Mouse (Mus musculus) inflammation-experienced regulatory T-cells, adult 6 months (primary cell): ENCODE measurements at regions not wholly inside any gene's neighbourhood (a gene's known extent, or its start where the extent isn't known, plus 50 kb on each side); places are given as distances from the start of the nearest gene placed in this dataset.

ENCODE experiments used
- ATAC-seq: one replicate; pipeline ENCODE4 v1.8.0; 2017

- no peak for ATAC-seq
Observed at GRCm38 (mm10) chr16:30006826-30007225, 57.4 kb upstream of the Hes1 start.

GRCm38 (mm10) chr16:30008451-30009357, 55.5 kb upstream of the Hes1 start:
- ATAC-seq = no peak

- ATAC-seq = no peak
Observed at GRCm38 (mm10) chr16:30009521-30010186, 54.5 kb upstream of the Hes1 start.

GRCm38 (mm10) chr16:30013123-30013522, 51.1 kb upstream of the Hes1 start:
- no peak for ATAC-seq

- no peak for ATAC-seq
Observed at GRCm38 (mm10) chr16:30013943-30014342, 50.2 kb upstream of the Hes1 start.
